Mouse (Mus musculus): Measurements from ENCODE around the gene Mob2. TPM values are rescaled to one million over a fixed set of nuclear protein-coding genes. Genes with fewer than 3 reads are reported as not detected.

The Mob2 gene
- polyA plus RNA-seq (2015; fragmentation: Nextera tagmentation; extraction: Ambion mirVana) = 61.5 and 65.8 TPM in 2 replicates

DNA sequence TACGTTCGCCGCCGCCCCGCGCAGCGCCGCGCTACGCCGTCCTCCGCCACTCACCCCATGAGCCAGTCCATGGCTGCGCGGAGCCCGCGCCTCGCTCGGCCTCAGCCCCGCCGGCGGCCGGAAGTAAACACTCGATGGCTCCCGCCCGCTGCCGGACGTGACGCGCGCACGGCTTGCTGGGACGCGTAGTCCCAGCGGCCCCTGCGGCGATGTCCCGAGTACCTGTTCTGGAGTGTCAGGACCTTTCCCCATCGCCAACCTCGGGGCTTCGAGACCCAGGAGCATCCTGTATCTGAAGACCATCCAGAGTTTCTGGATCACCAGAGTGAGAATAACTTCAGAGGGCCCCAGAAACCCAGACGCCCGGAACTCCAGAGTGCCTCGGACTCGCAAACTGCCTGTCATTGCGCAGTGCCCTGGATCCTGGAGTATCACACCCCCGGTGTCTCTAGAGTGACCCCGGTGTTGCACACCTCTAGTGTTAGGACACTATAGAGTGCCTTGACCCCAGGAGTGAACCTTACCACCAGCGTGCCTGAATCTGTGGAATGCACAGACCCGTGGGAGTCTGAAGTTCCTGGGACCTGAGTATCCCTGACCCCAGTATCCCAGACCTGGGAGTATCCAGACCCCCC is at the start of gene Mob2:
Gene Mob2 (minus strand): TSS at position 135 of the 635 bp plus-strand sequence.
- Histone ChIP-seq H3K27me3 (ENCODE audit: control insufficient read depth, insufficient read depth, low read length) (no peaks in the 10 kb centered on the region), H3K36me3 (ENCODE audit: control insufficient read depth, insufficient read depth, low read length) (no peaks in the 10 kb centered on the region), H3K9me3 (ENCODE audit: control insufficient read depth, low read length) (no peaks in the 10 kb centered on the region), H3K4me2 (replicated peaks; ENCODE audit: low read depth) (peak within 1 kb of the TSS; percentile 85), H3K4me3 (ENCODE audit: low read depth, low read length) (peak within 1 kb of the TSS; percentile 95), H3K27ac (replicated peaks) (peak within 1 kb of the TSS; percentile 96), H3K4me1 (replicated peaks; ENCODE audit: control insufficient read depth, insufficient read depth) (peaks cover 16% of the 10 kb centered on the region), H3K9ac (ENCODE audit: low read length) (peak within 1 kb of the TSS; percentile 97)
- WGBS = under 1% methylated on average over 37 of the region's 49 CpGs
- peak; percentile 94 for DNase-seq (ENCODE audit: low spot score)
- TF ChIP-seq EP300 (optimal IDR thresholded peaks at IDR 0.05) = no peak
- TF ChIP-seq CTCF (IDR thresholded peaks at IDR 0.05; ENCODE audit: low read depth) = no peak
- ATAC-seq (ENCODE audit: low FRiP score, low TSS enrichment) = peak; percentile 94

DNA sequence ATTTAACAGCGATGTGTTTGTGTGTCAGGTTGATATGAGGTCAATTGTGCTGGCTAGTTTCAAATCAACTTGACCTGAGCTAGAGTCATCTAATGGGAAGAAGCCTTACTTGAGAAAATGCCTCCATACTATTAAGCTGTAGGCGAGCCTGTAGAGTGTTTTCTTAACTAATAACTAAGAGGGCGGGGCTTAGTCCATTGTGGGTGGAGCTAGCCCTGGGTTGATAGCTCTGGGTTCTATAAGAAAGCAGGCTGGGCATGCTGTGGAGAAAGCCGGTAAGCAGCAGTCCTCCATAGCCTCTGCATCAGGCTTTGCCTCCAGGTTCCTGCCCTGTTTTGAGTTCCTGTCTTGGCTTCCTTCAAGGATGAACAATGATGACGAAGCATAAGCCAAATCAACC is 43.9 kb upstream of the Mob2 start:
- no peaks in the 10 kb centered on the region for H3K9me3 ChIP-seq (ENCODE audit: control insufficient read depth, low read length)
- 49% methylated on average over 5 of the region's 5 CpGs for WGBS
- H3K27me3 ChIP-seq (ENCODE audit: control insufficient read depth, insufficient read depth, low read length) = no peaks in the 10 kb centered on the region
- H3K27ac ChIP-seq (replicated peaks) = no peak overlapping the region
- H3K4me2 ChIP-seq (replicated peaks; ENCODE audit: low read depth) = no peak overlapping the region
- ATAC-seq (ENCODE audit: low FRiP score, low TSS enrichment) (0 out of 2 replicates have a peak, but pooled peaks have one; percentile 8), DNase-seq (ENCODE audit: low spot score) (no peak)
- H3K9ac ChIP-seq (ENCODE audit: low read length) = no peak overlapping the region
- H3K36me3 ChIP-seq (ENCODE audit: control insufficient read depth, insufficient read depth, low read length) = no peaks in the 10 kb centered on the region
- H3K4me1 ChIP-seq (replicated peaks; ENCODE audit: control insufficient read depth, insufficient read depth) = no peaks in the 10 kb centered on the region
- TF ChIP-seq CTCF (IDR thresholded peaks at IDR 0.05; ENCODE audit: low read depth) (no peak), EP300 (optimal IDR thresholded peaks at IDR 0.05) (no peak)
- no peak overlapping the region for H3K4me3 ChIP-seq (ENCODE audit: low read depth, low read length)

DNA sequence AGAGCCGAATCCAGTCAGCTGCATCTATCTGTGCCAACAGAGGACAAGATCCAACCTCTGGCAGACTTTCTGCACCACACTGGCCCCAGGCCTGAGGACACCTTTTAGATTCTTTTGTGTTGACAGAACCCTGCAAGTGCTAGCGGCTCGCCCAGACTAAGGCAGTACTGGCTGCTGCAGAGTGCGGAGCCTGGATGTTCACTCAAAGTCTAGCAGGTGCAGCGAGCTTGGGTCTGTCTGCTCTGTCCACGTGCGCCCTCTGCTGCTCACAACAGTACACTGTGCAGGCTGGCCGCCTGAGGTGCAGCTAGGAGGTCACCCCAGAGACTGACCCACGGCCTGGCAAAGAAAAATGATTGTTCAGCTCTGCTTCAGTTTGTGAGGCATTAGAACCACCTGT is 36.9 kb upstream of the Mob2 start:
- H3K36me3 ChIP-seq (ENCODE audit: control insufficient read depth, insufficient read depth, low read length) = no peaks in the 10 kb centered on the region
- H3K27me3 ChIP-seq (ENCODE audit: control insufficient read depth, insufficient read depth, low read length) = peaks cover 2% of the 10 kb centered on the region; the same call in 1 of the 2 replicates
- H3K9ac ChIP-seq (ENCODE audit: low read length) = no peak overlapping the region
- ATAC-seq (ENCODE audit: low FRiP score, low TSS enrichment) = peak; percentile 78
- no peaks in the 10 kb centered on the region for H3K9me3 ChIP-seq (ENCODE audit: control insufficient read depth, low read length)
- H3K4me2 ChIP-seq (replicated peaks; ENCODE audit: low read depth) = no peak overlapping the region
- no peak overlapping the region for H3K4me3 ChIP-seq (ENCODE audit: low read depth, low read length)
- TF ChIP-seq CTCF (IDR thresholded peaks at IDR 0.05; ENCODE audit: low read depth) (peak; percentile 96), EP300 (optimal IDR thresholded peaks at IDR 0.05) (no peak)
- peak; percentile 90 for DNase-seq (ENCODE audit: low spot score)
- H3K4me1 ChIP-seq (replicated peaks; ENCODE audit: control insufficient read depth, insufficient read depth) = no peaks in the 10 kb centered on the region
- 7% methylated on average over 9 of the region's 9 CpGs for WGBS
- H3K27ac ChIP-seq (replicated peaks) = no peak overlapping the region

DNA sequence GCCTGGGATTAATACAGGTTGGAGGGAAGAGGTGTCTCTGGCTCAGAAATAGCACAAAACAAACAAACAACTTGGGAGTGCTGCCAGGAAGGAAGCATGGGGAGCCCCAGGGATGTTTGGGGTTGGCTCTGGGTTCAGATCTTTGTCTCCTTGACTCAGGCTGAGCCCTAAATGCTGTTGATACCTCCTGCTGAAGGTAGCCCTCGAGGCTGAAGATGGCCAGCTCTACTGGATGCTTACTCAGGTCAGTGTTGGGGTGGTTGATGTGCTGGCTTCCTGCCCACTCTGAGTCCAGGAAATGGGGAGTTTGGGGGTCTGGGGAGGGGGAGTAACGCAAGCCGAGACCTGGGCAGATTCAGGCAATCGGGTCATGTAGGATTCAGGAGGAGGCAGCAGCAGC is 35.8 kb upstream of the Mob2 start:
- Histone ChIP-seq H3K9ac (ENCODE audit: low read length) (no peak overlapping the region), H3K4me3 (ENCODE audit: low read depth, low read length) (no peak overlapping the region)

DNA sequence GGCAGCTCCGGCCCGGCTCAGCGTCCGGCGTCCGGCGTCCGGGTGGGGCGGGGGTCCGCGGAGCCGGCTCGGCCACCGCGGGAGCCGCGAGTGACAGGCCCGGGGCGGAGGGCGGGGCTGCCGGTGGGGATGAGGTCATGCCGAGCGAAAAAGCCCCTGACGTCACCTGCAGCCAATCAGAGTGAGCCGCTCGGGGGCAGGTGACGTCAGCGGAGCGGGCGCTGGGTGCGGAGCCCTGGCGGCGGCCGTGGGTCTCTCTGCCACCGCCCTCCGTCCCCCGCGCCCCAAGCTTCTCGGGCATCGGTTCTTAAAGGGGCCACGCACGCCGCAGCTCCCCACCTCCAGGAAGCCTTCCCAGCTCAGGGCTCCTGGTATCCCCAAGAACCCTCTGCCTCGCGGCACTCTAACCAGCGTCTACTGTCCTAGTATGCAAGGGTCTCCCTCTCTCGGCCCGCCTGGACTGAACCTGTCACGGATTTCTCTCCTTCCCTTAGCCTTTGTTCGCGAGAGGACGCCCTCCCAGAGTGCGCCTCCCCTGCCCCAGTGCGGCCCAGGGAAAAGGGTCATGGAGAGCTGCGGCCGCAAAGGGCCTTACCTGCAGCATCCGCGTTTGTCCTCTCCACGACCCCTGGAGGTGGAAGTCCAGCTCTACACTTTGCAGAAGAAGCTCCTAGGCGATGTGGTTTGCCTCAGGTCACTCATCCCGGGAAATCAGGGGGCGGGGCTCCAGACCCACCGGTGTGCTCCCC is 34.5 kb upstream of the Mob2 start, which contains the start of gene Dusp8:
Gene Dusp8 (minus strand): TSS at position 661 of the 749 bp plus-strand sequence.
- Histone ChIP-seq H3K27me3 (ENCODE audit: control insufficient read depth, insufficient read depth, low read length) (peaks cover 2% of the 10 kb centered on the region; the same call in 1 of the 2 replicates), H3K9me3 (ENCODE audit: control insufficient read depth, low read length) (no peaks in the 10 kb centered on the region)

More for the DNA sequence above, 35.8 kb upstream of the Mob2 start:
- Histone ChIP-seq H3K27me3 (ENCODE audit: control insufficient read depth, insufficient read depth, low read length) (peaks cover 2% of the 10 kb centered on the region; the same call in 1 of the 2 replicates), H3K9me3 (ENCODE audit: control insufficient read depth, low read length) (no peaks in the 10 kb centered on the region), H3K36me3 (ENCODE audit: control insufficient read depth, insufficient read depth, low read length) (no peaks in the 10 kb centered on the region), H3K4me1 (replicated peaks; ENCODE audit: control insufficient read depth, insufficient read depth) (no peaks in the 10 kb centered on the region), H3K4me2 (replicated peaks; ENCODE audit: low read depth) (no peak overlapping the region), H3K27ac (replicated peaks) (no peak overlapping the region)
- TF ChIP-seq CTCF (IDR thresholded peaks at IDR 0.05; ENCODE audit: low read depth) (no peak), EP300 (optimal IDR thresholded peaks at IDR 0.05) (no peak)
- WGBS = 56% methylated on average over 4 of the region's 4 CpGs
- DNase-seq (ENCODE audit: low spot score) (no peak), ATAC-seq (ENCODE audit: low FRiP score, low TSS enrichment) (no peak)

More for the DNA sequence above, 34.5 kb upstream of the Mob2 start, which contains the start of gene Dusp8:
- WGBS = under 1% methylated on average over 47 of the region's 63 CpGs
- H3K36me3 ChIP-seq (ENCODE audit: control insufficient read depth, insufficient read depth, low read length) = no peaks in the 10 kb centered on the region
- H3K9ac ChIP-seq (ENCODE audit: low read length) = peak within 1 kb of the TSS; percentile 86
- ATAC-seq (ENCODE audit: low FRiP score, low TSS enrichment) (peak; percentile 90), DNase-seq (ENCODE audit: low spot score) (peak; percentile 92)
- no peaks in the 10 kb centered on the region for H3K4me1 ChIP-seq (replicated peaks; ENCODE audit: control insufficient read depth, insufficient read depth)
- peak within 1 kb of the TSS; percentile 93 for H3K4me2 ChIP-seq (replicated peaks; ENCODE audit: low read depth)
- no peak for TF ChIP-seq EP300 (optimal IDR thresholded peaks at IDR 0.05)
- peak; percentile 61 for TF ChIP-seq CTCF (IDR thresholded peaks at IDR 0.05; ENCODE audit: low read depth)
- H3K27ac ChIP-seq (replicated peaks) = peak within 1 kb of the TSS; percentile 77
- H3K4me3 ChIP-seq (ENCODE audit: low read depth, low read length) = peak within 1 kb of the TSS; percentile 77
